Mouse (Mus musculus) G1E (cell line): Measurements from ENCODE around the gene Slc6a12. TPM values are rescaled to one million over a fixed set of nuclear protein-coding genes. Genes with fewer than 3 reads are reported as not detected.

Experiments
- ATAC-seq: 2 replicates; pipeline ENCODE4 v1.8.0; 2016; ENCODE audit warnings: mild to moderate bottlenecking; ENCODE audit not compliant: insufficient number of reproducible peaks, poor library complexity, low FRiP score, severe bottlenecking; ENCODE audit errors: extremely low read depth
- DNase-seq: peaks from one replicate; pipeline ENCODE4 v3.0.0; 2012; ENCODE audit warnings: low spot score
- H3K27me3 ChIP-seq: 2 replicates; pipeline ENCODE4 v1.6.1; 2012; ENCODE audit warnings: mild to moderate bottlenecking, low read length, inconsistent platforms; ENCODE audit not compliant: insufficient read depth
- H3K36me3 ChIP-seq: replicated peaks from 2 replicates; pipeline ENCODE3; 2012; ENCODE audit warnings: mild to moderate bottlenecking, inconsistent platforms
- H3K4me1 ChIP-seq: 2 replicates; pipeline ENCODE4 v1.6.1; 2012; ENCODE audit warnings: low read depth, low read length, inconsistent platforms, mixed read lengths; ENCODE audit not compliant: insufficient read depth
- H3K4me3 ChIP-seq: 2 replicates; pipeline ENCODE4 v1.5.1; 2012; ENCODE audit warnings: low read depth, mild to moderate bottlenecking, inconsistent platforms, low read length, moderate library complexity, mixed read lengths
- H3K9me3 ChIP-seq: replicated peaks from 2 replicates; pipeline ENCODE4 v1.6.1; 2012; ENCODE audit warnings: inconsistent platforms
- CTCF ChIP-seq: IDR thresholded peaks from 2 replicates; pipeline ENCODE4 v1.5.1; 2012; ENCODE audit warnings: low read depth, low read length, inconsistent platforms, mixed read lengths
- GATA1 ChIP-seq: IDR thresholded peaks from 2 replicates; pipeline ENCODE4 v1.6.1; 2012; ENCODE audit warnings: borderline replicate concordance, low read length, inconsistent platforms, mixed read lengths
- GATA2 ChIP-seq: IDR thresholded peaks from 2 replicates; pipeline ENCODE4 v1.6.1; 2012; ENCODE audit warnings: low read depth, low read length, inconsistent platforms, borderline replicate concordance
- POLR2AphosphoS5 ChIP-seq: IDR thresholded peaks from 2 replicates; pipeline ENCODE4 v1.6.1; 2012; ENCODE audit warnings: low read depth, low read length, inconsistent platforms; ENCODE audit not compliant: insufficient replicate concordance
- TAL1 ChIP-seq: conservative IDR thresholded peaks from 2 replicates; pipeline ENCODE4 v1.6.1; 2012; ENCODE audit warnings: low read depth, low read length, inconsistent platforms, mixed read lengths
- polyA plus RNA-seq: library from polyadenylated mRNA; stranded (reverse); fragments of >175 nt; gene quantifications from 2 replicates; pipeline ENCODE4 v1.2.3, GENCODE M21; 2012
- total RNA-seq, 2 experiments: library from RNA; stranded (forward) in 1 of 2; stranded (reverse) in 1 of 2; fragments of 200-1000 nt in 1 of 2; fragments of >200 nt in 1 of 2; fragmentation: Nextera tagmentation in 1 of 2; gene quantifications; 2 replicates each; pipeline ENCODE4 v1.2.3; 2014 to 2017

The Slc6a12 gene
- total and polyA plus RNA-seq, 3 experiments = not detected

DNA sequence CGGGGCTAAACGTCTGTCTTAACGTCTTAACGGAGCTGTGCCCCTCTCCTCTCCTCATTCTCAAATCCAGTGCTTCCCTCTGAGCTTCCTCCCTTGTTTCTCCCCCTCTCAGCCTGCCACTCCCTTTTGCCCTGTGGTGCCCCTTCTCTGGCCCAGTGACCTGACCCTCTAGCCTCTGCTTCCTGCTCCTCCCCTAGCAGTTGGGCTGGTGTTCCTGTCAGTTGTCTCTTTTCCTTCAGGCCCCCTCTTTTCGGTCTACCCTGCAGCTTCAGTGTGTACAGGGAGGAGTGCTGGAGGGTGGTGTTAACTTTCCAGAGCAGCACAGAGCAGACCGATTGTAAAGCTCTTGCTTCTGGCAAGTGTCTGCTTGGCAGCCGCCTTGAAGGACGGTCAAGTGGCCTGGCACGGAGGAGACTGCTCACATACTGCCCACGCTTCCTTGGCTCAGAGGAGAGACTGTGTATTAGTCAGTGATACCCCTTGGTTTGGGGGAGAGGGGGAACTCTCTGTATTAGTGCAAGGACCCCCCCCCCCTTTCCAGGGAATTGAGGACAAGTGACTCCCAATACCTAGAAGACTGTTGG lies 16.3 kb upstream of the Slc6a12 start:
- TF ChIP-seq GATA2 (no peak), CTCF (no peak), GATA1 (no peak), TAL1 (no peak), POLR2AphosphoS5 (no peak)
- Histone ChIP-seq H3K4me3 (no peak overlapping the region), H3K27me3 (peaks cover 30% of the 10 kb centered on the region), H3K36me3 (no peaks in the 10 kb centered on the region), H3K9me3 (no peaks in the 10 kb centered on the region), H3K4me1 (no peaks in the 10 kb centered on the region)
- DNase-seq (no peak), ATAC-seq (no peak)

- no peak overlapping the region for H3K4me3 ChIP-seq
- no peaks in the 10 kb centered on the region for H3K36me3 ChIP-seq
- no peak for ATAC-seq
- H3K4me1 ChIP-seq = peaks cover 4% of the 10 kb centered on the region; the same call in 1 of the 2 replicates
- H3K27me3 ChIP-seq = peaks cover 30% of the 10 kb centered on the region
- DNase-seq = no peak
- no peak for TF ChIP-seq CTCF
- no peak for TF ChIP-seq GATA1
- TF ChIP-seq GATA2 = no peak
- no peak for TF ChIP-seq POLR2AphosphoS5
- no peak for TF ChIP-seq TAL1
- no peaks in the 10 kb centered on the region for H3K9me3 ChIP-seq
Observed at GRCm38 (mm10) chr6:121328417-121328884, 14.4 kb upstream of the Slc6a12 start.

DNA sequence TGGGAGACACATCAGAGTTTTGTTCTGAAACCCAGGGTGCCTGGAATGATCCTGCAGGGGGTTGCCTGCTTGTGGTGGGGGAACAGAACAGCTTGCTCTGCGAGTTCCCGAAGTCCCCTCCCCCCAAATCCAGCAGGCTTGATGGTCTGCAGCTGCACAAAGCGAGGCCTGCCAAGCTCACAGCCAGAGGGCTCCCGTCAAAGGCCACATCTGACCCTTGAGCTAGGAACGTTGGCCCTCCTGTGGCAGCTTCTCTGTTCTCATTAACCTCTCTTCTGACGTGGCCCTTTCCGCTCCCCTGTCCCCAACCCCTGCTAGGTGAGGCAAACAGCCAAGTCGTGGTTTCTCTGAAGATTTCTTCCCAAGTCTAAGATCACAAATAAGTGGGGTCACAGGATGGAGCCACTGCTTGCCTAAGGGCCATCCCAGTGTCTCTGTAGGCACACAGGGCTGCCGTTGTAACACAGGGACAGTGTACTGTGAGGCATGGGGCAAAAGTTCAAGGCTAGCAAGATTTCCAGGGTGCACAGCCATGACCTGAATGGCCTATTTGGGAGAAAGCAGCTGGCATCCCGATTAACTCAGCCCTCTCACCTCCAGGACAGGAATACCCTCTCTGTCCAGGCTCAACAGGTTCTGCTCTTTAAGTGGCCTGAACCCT lies 12.9 kb upstream of the Slc6a12 start:
- Histone ChIP-seq H3K36me3 (no peaks in the 10 kb centered on the region), H3K9me3 (no peaks in the 10 kb centered on the region)

GRCm38 (mm10) chr6:121335841-121336240 lies 7.0 kb upstream of the Slc6a12 start:
- Histone ChIP-seq H3K4me1 (peaks cover 35% of the 10 kb centered on the region), H3K27me3 (peaks cover 4% of the 10 kb centered on the region; the same call in 1 of the 2 replicates), H3K4me3 (no peak overlapping the region; the same call in 1 of the 2 replicates), H3K36me3 (peaks cover 23% of the 10 kb centered on the region), H3K9me3 (no peaks in the 10 kb centered on the region)
- no peak for DNase-seq
- ATAC-seq = no peak
- TF ChIP-seq POLR2AphosphoS5 (no peak), TAL1 (no peak), GATA2 (no peak), CTCF (no peak), GATA1 (no peak)

More for the DNA sequence above, 12.9 kb upstream of the Slc6a12 start:
- H3K4me1 ChIP-seq = peaks cover 4% of the 10 kb centered on the region; the same call in 1 of the 2 replicates
- H3K4me3 ChIP-seq = no peak overlapping the region
- no peak for DNase-seq
- H3K27me3 ChIP-seq = peaks cover 23% of the 10 kb centered on the region
- no peak for ATAC-seq
- no peak for TF ChIP-seq TAL1

DNA sequence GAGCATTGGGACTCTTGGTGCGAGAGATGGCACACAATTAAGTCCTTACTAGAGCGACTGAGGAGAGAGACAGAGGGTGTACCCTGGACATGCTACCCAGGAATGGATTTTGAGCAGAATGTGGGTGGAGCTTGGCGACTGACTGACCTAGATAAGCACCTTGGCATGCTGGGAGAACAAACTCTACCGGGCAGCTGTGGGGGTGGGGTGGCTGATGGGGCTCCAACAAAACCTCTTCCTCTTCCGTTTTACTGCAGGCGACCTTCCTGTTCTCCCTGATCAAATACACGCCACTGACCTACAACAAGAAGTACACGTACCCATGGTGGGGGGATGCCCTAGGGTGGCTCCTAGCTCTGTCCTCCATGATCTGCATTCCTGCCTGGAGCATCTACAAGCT lies 6.3 kb upstream of the Slc6a12 start:
- peaks cover 36% of the 10 kb centered on the region for H3K4me1 ChIP-seq
- ATAC-seq (peak; percentile 85), DNase-seq (peak; percentile 73)
- H3K27me3 ChIP-seq = no peaks in the 10 kb centered on the region; the same call in 1 of the 2 replicates
- peak overlapping the region; percentile 71 for H3K4me3 ChIP-seq
- peaks cover 23% of the 10 kb centered on the region for H3K36me3 ChIP-seq
- H3K9me3 ChIP-seq = no peaks in the 10 kb centered on the region
- TF ChIP-seq GATA1 (no peak), POLR2AphosphoS5 (no peak), TAL1 (peak; percentile 67)

GRCm38 (mm10) chr6:121337229-121337628 lies 5.6 kb upstream of the Slc6a12 start:
- no peaks in the 10 kb centered on the region for H3K9me3 ChIP-seq
- no peaks in the 10 kb centered on the region; the same call in 1 of the 2 replicates for H3K27me3 ChIP-seq
- TF ChIP-seq POLR2AphosphoS5 (no peak), CTCF (no peak), GATA1 (no peak), GATA2 (no peak), TAL1 (no peak)
- H3K4me1 ChIP-seq = peaks cover 34% of the 10 kb centered on the region
- H3K36me3 ChIP-seq = peaks cover 23% of the 10 kb centered on the region
- peak overlapping the region; percentile 71 for H3K4me3 ChIP-seq
- ATAC-seq (no peak), DNase-seq (no peak)
